Mouse (Mus musculus): ENCODE data around the gene CT030661.1.
"Not testable (repeated sequence)": the region's sequence is repeated elsewhere in the genome, so short reads cannot be mapped to it uniquely, and the experiment has no call there.

The CT030661.1 gene
- long read RNA-seq, experiment 1, partial matches to known transcripts: 0 of 8 reads
- long read RNA-seq, experiment 1, other reads (novel, unspliced or antisense): 5 of 8 reads
- long read RNA-seq, experiment 2, partial matches to known transcripts: 0 of 8 reads
- long read RNA-seq, experiment 2, other reads (novel, unspliced or antisense): 5 of 8 reads

GRCm38 (mm10) chr17:22314730-22315226, at the start of gene CT030661.1:
Gene CT030661.1, minus strand, starts transcription at chr17:22314837.
- intact Hi-C loops (cut with DNase I): loop anchor here (10.0 kb wide), 1 partner anchor 90 kb away; the partner anchor contains the start of gene Zfp994

GRCm38 (mm10) chr17:22363895-22364294, 49.3 kb upstream of the CT030661.1 start:
- intact Hi-C loops (cut with DNase I): no loop called here

- intact Hi-C loops (cut with DNase I): not testable (repeated sequence)
Observed at GRCm38 (mm10) chr17:22361101-22361781, 46.6 kb upstream of the CT030661.1 start, which contains the start of the genes Zfp944 and Zfp758. Gene Zfp944, minus strand, starts transcription at chr17:22361400. Gene Zfp758, plus strand, starts transcription at chr17:22361453.

- intact Hi-C loops (cut with DNase I): no loop called here
Observed at GRCm38 (mm10) chr17:22360572-22360971, 45.9 kb upstream of the CT030661.1 start.

- intact Hi-C loops (cut with DNase I): no loop called here
Observed at GRCm38 (mm10) chr17:22352794-22353193, 38.2 kb upstream of the CT030661.1 start.

GRCm38 (mm10) chr17:22315247-22315646, 610 bp upstream of the CT030661.1 start:
- intact Hi-C loops (cut with DNase I): loop anchor here (10.0 kb wide), 1 partner anchor 90 kb away; the partner anchor contains the start of gene Zfp994

- intact Hi-C loops (cut with DNase I): loop anchor here (10.0 kb wide), 1 partner anchor 89 kb away; the partner anchor contains the start of gene Zfp994
Observed at GRCm38 (mm10) chr17:22314219-22314618, 418 bp downstream of the CT030661.1 start.

All from adrenal gland (tissue).